Mouse (Mus musculus): ENCODE results near the gene Aoc2. TPM values are rescaled to one million over a fixed set of nuclear protein-coding genes. Genes with fewer than 3 reads are reported as not detected.
"Not testable (repeated sequence)": the region's sequence is repeated elsewhere in the genome, so short reads cannot be mapped to it uniquely, and the experiment has no call there.

The Aoc2 gene
- total and polyA plus RNA-seq, 2 experiments from 2014 or later: 0.87 to 4.4 TPM

GRCm38 (mm10) chr11:101370141-101370540, 45.3 kb downstream of the Aoc2 start:
- H3K4me3 ChIP-seq (ENCODE audit: low read depth, low read length): no peak overlapping the region
- no peak overlapping the region for H3K27ac ChIP-seq (ENCODE audit: low read depth, low read length)
- no peaks in the 10 kb centered on the region for H3K9me3 ChIP-seq (ENCODE audit: low read length)
- ATAC-seq (no peak), DNase-seq (no peak)
- no peaks in the 10 kb centered on the region for H3K36me3 ChIP-seq (ENCODE audit: insufficient read depth)
- H3K9ac ChIP-seq: no peak overlapping the region
- WGBS: 75% methylated on average over 5 of the region's 5 CpGs
- TF ChIP-seq CTCF (IDR thresholded peaks at IDR 0.05; ENCODE audit: low read depth): no peak
- no peak overlapping the region for H3K4me2 ChIP-seq (ENCODE audit: low read depth)
- H3K4me1 ChIP-seq (ENCODE audit: insufficient read depth): no peaks in the 10 kb centered on the region
- no peaks in the 10 kb centered on the region for H3K27me3 ChIP-seq (ENCODE audit: insufficient read depth, low read length)

- H3K27ac ChIP-seq (ENCODE audit: low read depth, low read length): no peak overlapping the region
- ATAC-seq: no peak
- H3K9ac ChIP-seq: no peak overlapping the region
- TF ChIP-seq CTCF (IDR thresholded peaks at IDR 0.05; ENCODE audit: low read depth): no peak
- no peak overlapping the region for H3K4me3 ChIP-seq (ENCODE audit: low read depth, low read length)
- DNase-seq: no peak
- no peaks in the 10 kb centered on the region for H3K9me3 ChIP-seq (ENCODE audit: low read length)
- WGBS: 53% methylated on average over 7 of the region's 7 CpGs
- no peaks in the 10 kb centered on the region for H3K4me1 ChIP-seq (ENCODE audit: insufficient read depth)
- no peaks in the 10 kb centered on the region for H3K36me3 ChIP-seq (ENCODE audit: insufficient read depth)
- H3K4me2 ChIP-seq (ENCODE audit: low read depth): no peak overlapping the region
- H3K27me3 ChIP-seq (ENCODE audit: insufficient read depth, low read length): peaks cover 3% of the 10 kb centered on the region; the same call in 1 of the 2 replicates
These were observed 49.6 kb downstream of the Aoc2 start for GRCm38 (mm10) chr11:101374421-101374938.

DNA sequence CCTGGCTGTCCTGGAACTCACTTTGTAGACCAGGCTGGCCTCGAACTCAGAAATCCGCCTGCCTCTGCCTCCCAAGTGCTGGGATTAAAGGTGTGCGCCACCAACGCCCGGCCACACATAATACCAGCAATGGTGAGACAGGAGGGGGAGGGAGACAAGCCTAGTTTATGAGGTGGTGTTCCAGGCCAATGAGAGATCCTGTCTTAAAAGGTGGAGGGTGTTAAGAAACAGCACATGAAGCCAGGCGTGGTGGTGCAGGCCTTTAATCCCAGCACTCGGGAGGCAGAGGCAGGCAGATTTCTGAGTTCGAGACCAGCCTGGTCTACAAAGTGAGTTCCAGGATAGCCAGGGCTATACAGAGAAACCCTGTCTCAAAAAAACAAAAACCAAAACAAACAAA, 53.3 kb downstream of the Aoc2 start:
- H3K27ac ChIP-seq (ENCODE audit: low read depth, low read length); DNase-seq; H3K36me3 ChIP-seq (ENCODE audit: insufficient read depth); H3K4me1 ChIP-seq (ENCODE audit: insufficient read depth); H3K9ac ChIP-seq; H3K4me3 ChIP-seq (ENCODE audit: low read depth, low read length); H3K4me2 ChIP-seq (ENCODE audit: low read depth); H3K27me3 ChIP-seq (ENCODE audit: insufficient read depth, low read length); H3K9me3 ChIP-seq (ENCODE audit: low read length); ATAC-seq: not testable (repeated sequence)
- WGBS: 92% methylated on average over 8 of the region's 8 CpGs

GRCm38 (mm10) chr11:101378926-101379325, 54.1 kb downstream of the Aoc2 start:
- Histone ChIP-seq H3K4me1 (ENCODE audit: insufficient read depth) (no peaks in the 10 kb centered on the region), H3K27ac (ENCODE audit: low read depth, low read length) (no peak overlapping the region), H3K27me3 (ENCODE audit: insufficient read depth, low read length) (peaks cover 3% of the 10 kb centered on the region; the same call in 1 of the 2 replicates), H3K4me2 (ENCODE audit: low read depth) (no peak overlapping the region), H3K9ac (no peak overlapping the region), H3K9me3 (ENCODE audit: low read length) (no peaks in the 10 kb centered on the region), H3K36me3 (ENCODE audit: insufficient read depth) (no peaks in the 10 kb centered on the region), H3K4me3 (ENCODE audit: low read depth, low read length) (no peak overlapping the region)
- DNase-seq (no peak), ATAC-seq (no peak)
- WGBS: 82% methylated on average over 6 of the region's 6 CpGs
- TF ChIP-seq CTCF (IDR thresholded peaks at IDR 0.05; ENCODE audit: low read depth): no peak

Small RNA genes within 50 kb of the gene (microRNA-seq; reads per million reads assigned to microRNA genes)
- gene Gm25593: 0 reads per million in 2 experiments

Other genes with a start within 250 kb of the Aoc2 start
- gene Hsd17b1, start 246.7 kb upstream of the Aoc2 start, total RNA-seq (2014; rRNA removed): 0.23 and 0.71 TPM in 2 replicates
- gene Hsd17b1, start 246.7 kb upstream of the Aoc2 start, polyA plus RNA-seq (2015; fragmentation: Nextera tagmentation; extraction: Ambion mirVana): not detected in 2 replicates
- gene Coasy, start 242.5 kb upstream of the Aoc2 start, total RNA-seq (2014; rRNA removed): 39.3 and 40.7 TPM in 2 replicates
- gene Coasy, start 242.5 kb upstream of the Aoc2 start, polyA plus RNA-seq (2015; fragmentation: Nextera tagmentation; extraction: Ambion mirVana): 39.8 and 40.2 TPM in 2 replicates
- gene Mlx, start 237.8 kb upstream of the Aoc2 start, total RNA-seq (2014; rRNA removed): 68.0 and 76.5 TPM in 2 replicates
- 78.0 and 82.4 TPM in 2 replicates for gene Mlx, start 237.8 kb upstream of the Aoc2 start, polyA plus RNA-seq (2015; fragmentation: Nextera tagmentation; extraction: Ambion mirVana)
- 9.5 and 13.8 TPM in 2 replicates for gene Psmc3ip, start 229.6 kb upstream of the Aoc2 start, total RNA-seq (2014; rRNA removed)
- 19.2 and 25.7 TPM in 2 replicates for gene Psmc3ip, start 229.6 kb upstream of the Aoc2 start, polyA plus RNA-seq (2015; fragmentation: Nextera tagmentation; extraction: Ambion mirVana)
- gene Retreg3, start 205.2 kb upstream of the Aoc2 start, total RNA-seq (2014; rRNA removed): 53.3 and 59.0 TPM in 2 replicates
- 21.0 and 23.2 TPM in 2 replicates for gene Retreg3, start 205.2 kb upstream of the Aoc2 start, polyA plus RNA-seq (2015; fragmentation: Nextera tagmentation; extraction: Ambion mirVana)
- gene Tubg1, start 205.1 kb upstream of the Aoc2 start, total RNA-seq (2014; rRNA removed): 35.6 and 43.1 TPM in 2 replicates
- 64.8 and 66.6 TPM in 2 replicates for gene Tubg1, start 205.1 kb upstream of the Aoc2 start, polyA plus RNA-seq (2015; fragmentation: Nextera tagmentation; extraction: Ambion mirVana)
- 23.2 and 28.6 TPM in 2 replicates for gene Tubg2, start 169.2 kb upstream of the Aoc2 start, total RNA-seq (2014; rRNA removed)
- 59.9 and 69.7 TPM in 2 replicates for gene Tubg2, start 169.2 kb upstream of the Aoc2 start, polyA plus RNA-seq (2015; fragmentation: Nextera tagmentation; extraction: Ambion mirVana)
- 3.0 and 3.5 TPM in 2 replicates for gene Cntnap1, start 154.5 kb upstream of the Aoc2 start, total RNA-seq (2014; rRNA removed)
- gene Cntnap1, start 154.5 kb upstream of the Aoc2 start, polyA plus RNA-seq (2015; fragmentation: Nextera tagmentation; extraction: Ambion mirVana): 0.35 and 1.1 TPM in 2 replicates
- 9.2 and 10.2 TPM in 2 replicates for gene Plekhh3, start 153.7 kb upstream of the Aoc2 start, total RNA-seq (2014; rRNA removed)
- 4.9 and 5.3 TPM in 2 replicates for gene Plekhh3, start 153.7 kb upstream of the Aoc2 start, polyA plus RNA-seq (2015; fragmentation: Nextera tagmentation; extraction: Ambion mirVana)
- 0.23 and 0.52 TPM in 2 replicates for gene Ccr10, start 149.6 kb upstream of the Aoc2 start, total RNA-seq (2014; rRNA removed)
- 0.15 and 0.24 TPM in 2 replicates for gene Ccr10, start 149.6 kb upstream of the Aoc2 start, polyA plus RNA-seq (2015; fragmentation: Nextera tagmentation; extraction: Ambion mirVana)
- gene Ezh1, start 98.6 kb upstream of the Aoc2 start, total RNA-seq (2014; rRNA removed): 25.6 and 27.7 TPM in 2 replicates
- 18.8 and 22.5 TPM in 2 replicates for gene Ezh1, start 98.6 kb upstream of the Aoc2 start, polyA plus RNA-seq (2015; fragmentation: Nextera tagmentation; extraction: Ambion mirVana)
- 42.9 and 46.0 TPM in 2 replicates for gene Ramp2, start 79.0 kb upstream of the Aoc2 start, total RNA-seq (2014; rRNA removed)
- 93.4 and 102 TPM in 2 replicates for gene Ramp2, start 79.0 kb upstream of the Aoc2 start, polyA plus RNA-seq (2015; fragmentation: Nextera tagmentation; extraction: Ambion mirVana)
- gene Vps25, start 71.4 kb upstream of the Aoc2 start, total RNA-seq (2014; rRNA removed): 71.7 and 75.8 TPM in 2 replicates
- 135 and 138 TPM in 2 replicates for gene Vps25, start 71.4 kb upstream of the Aoc2 start, polyA plus RNA-seq (2015; fragmentation: Nextera tagmentation; extraction: Ambion mirVana)
- gene Wnk4, start 64.5 kb upstream of the Aoc2 start, total RNA-seq (2014; rRNA removed): 3.2 and 5.4 TPM in 2 replicates
- gene Wnk4, start 64.5 kb upstream of the Aoc2 start, polyA plus RNA-seq (2015; fragmentation: Nextera tagmentation; extraction: Ambion mirVana): 7.8 and 9.1 TPM in 2 replicates
- 0.10 and 0.15 TPM in 2 replicates for gene Cntd1, start 46.1 kb upstream of the Aoc2 start, total RNA-seq (2014; rRNA removed)
- gene Cntd1, start 46.1 kb upstream of the Aoc2 start, polyA plus RNA-seq (2015; fragmentation: Nextera tagmentation; extraction: Ambion mirVana): 0.36 and 0.61 TPM in 2 replicates
- gene Coa3, start 45.9 kb upstream of the Aoc2 start, total RNA-seq (2014; rRNA removed): 110 and 140 TPM in 2 replicates
- 208 and 233 TPM in 2 replicates for gene Coa3, start 45.9 kb upstream of the Aoc2 start, polyA plus RNA-seq (2015; fragmentation: Nextera tagmentation; extraction: Ambion mirVana)
- gene Becn1, start 22.8 kb upstream of the Aoc2 start, total RNA-seq (2014; rRNA removed): 107 and 177 TPM in 2 replicates
- gene Becn1, start 22.8 kb upstream of the Aoc2 start, polyA plus RNA-seq (2015; fragmentation: Nextera tagmentation; extraction: Ambion mirVana): 133 and 145 TPM in 2 replicates
- gene Psme3, start 8.8 kb upstream of the Aoc2 start, total RNA-seq (2014; rRNA removed): 70.7 and 80.9 TPM in 2 replicates
- gene Psme3, start 8.8 kb upstream of the Aoc2 start, polyA plus RNA-seq (2015; fragmentation: Nextera tagmentation; extraction: Ambion mirVana): 78.2 and 88.0 TPM in 2 replicates
- 0.31 and 0.43 TPM in 2 replicates for gene Aoc3, start 5.5 kb downstream of the Aoc2 start, total RNA-seq (2014; rRNA removed)
- gene Aoc3, start 5.5 kb downstream of the Aoc2 start, polyA plus RNA-seq (2015; fragmentation: Nextera tagmentation; extraction: Ambion mirVana): 0.05 and 0.08 TPM in 2 replicates
- not detected in 2 replicates for gene G6pc, start 42.5 kb downstream of the Aoc2 start, total RNA-seq (2014; rRNA removed)
- gene G6pc, start 42.5 kb downstream of the Aoc2 start, polyA plus RNA-seq (2015; fragmentation: Nextera tagmentation; extraction: Ambion mirVana): not detected in 2 replicates
- gene Aarsd1, start 92.6 kb downstream of the Aoc2 start, total RNA-seq (2014; rRNA removed): 87.8 and 89.8 TPM in 2 replicates
- 90.9 and 101 TPM in 2 replicates for gene Aarsd1, start 92.6 kb downstream of the Aoc2 start, polyA plus RNA-seq (2015; fragmentation: Nextera tagmentation; extraction: Ambion mirVana)
- 1.0 and 5.7 TPM in 2 replicates for gene Gm27029, start 99.7 kb downstream of the Aoc2 start, total RNA-seq (2014; rRNA removed)
- gene Gm27029, start 99.7 kb downstream of the Aoc2 start, polyA plus RNA-seq (2015; fragmentation: Nextera tagmentation; extraction: Ambion mirVana): 5.1 and 6.2 TPM in 2 replicates
- gene Rundc1, start 100.0 kb downstream of the Aoc2 start, total RNA-seq (2014; rRNA removed): 10.9 and 12.6 TPM in 2 replicates
- 18.9 and 24.4 TPM in 2 replicates for gene Rundc1, start 100.0 kb downstream of the Aoc2 start, polyA plus RNA-seq (2015; fragmentation: Nextera tagmentation; extraction: Ambion mirVana)
- gene Ptges3l, start 100.3 kb downstream of the Aoc2 start, total RNA-seq (2014; rRNA removed): 0.62 and 1.8 TPM in 2 replicates
- gene Ptges3l, start 100.3 kb downstream of the Aoc2 start, polyA plus RNA-seq (2015; fragmentation: Nextera tagmentation; extraction: Ambion mirVana): 1.2 and 2.4 TPM in 2 replicates
- 785 and 1,503 TPM in 2 replicates for gene Rpl27, start 117.2 kb downstream of the Aoc2 start, total RNA-seq (2014; rRNA removed)
- gene Rpl27, start 117.2 kb downstream of the Aoc2 start, polyA plus RNA-seq (2015; fragmentation: Nextera tagmentation; extraction: Ambion mirVana): 274 and 348 TPM in 2 replicates
- gene Ifi35, start 123.3 kb downstream of the Aoc2 start, total RNA-seq (2014; rRNA removed): 3.2 and 5.2 TPM in 2 replicates
- gene Ifi35, start 123.3 kb downstream of the Aoc2 start, polyA plus RNA-seq (2015; fragmentation: Nextera tagmentation; extraction: Ambion mirVana): 3.8 and 5.1 TPM in 2 replicates
- 61.9 and 71.4 TPM in 2 replicates for gene Rnd2, start 139.9 kb downstream of the Aoc2 start, total RNA-seq (2014; rRNA removed)
- 88.1 and 96.6 TPM in 2 replicates for gene Rnd2, start 139.9 kb downstream of the Aoc2 start, polyA plus RNA-seq (2015; fragmentation: Nextera tagmentation; extraction: Ambion mirVana)
- 131 and 174 TPM in 2 replicates for gene Vat1, start 141.2 kb downstream of the Aoc2 start, total RNA-seq (2014; rRNA removed)
- gene Vat1, start 141.2 kb downstream of the Aoc2 start, polyA plus RNA-seq (2015; fragmentation: Nextera tagmentation; extraction: Ambion mirVana): 73.3 and 92.7 TPM in 2 replicates
- gene Brca1, start 226.9 kb downstream of the Aoc2 start, total RNA-seq (2014; rRNA removed): 3.3 and 4.2 TPM in 2 replicates
- 1.3 and 1.7 TPM in 2 replicates for gene Brca1, start 226.9 kb downstream of the Aoc2 start, polyA plus RNA-seq (2015; fragmentation: Nextera tagmentation; extraction: Ambion mirVana)
- gene Nbr1, start 227.1 kb downstream of the Aoc2 start, total RNA-seq (2014; rRNA removed): 121 and 141 TPM in 2 replicates
- gene Nbr1, start 227.1 kb downstream of the Aoc2 start, polyA plus RNA-seq (2015; fragmentation: Nextera tagmentation; extraction: Ambion mirVana): 54.9 and 64.7 TPM in 2 replicates

Measured in forebrain, postnatal 0 days (tissue).